In the genomic region with DNA sequence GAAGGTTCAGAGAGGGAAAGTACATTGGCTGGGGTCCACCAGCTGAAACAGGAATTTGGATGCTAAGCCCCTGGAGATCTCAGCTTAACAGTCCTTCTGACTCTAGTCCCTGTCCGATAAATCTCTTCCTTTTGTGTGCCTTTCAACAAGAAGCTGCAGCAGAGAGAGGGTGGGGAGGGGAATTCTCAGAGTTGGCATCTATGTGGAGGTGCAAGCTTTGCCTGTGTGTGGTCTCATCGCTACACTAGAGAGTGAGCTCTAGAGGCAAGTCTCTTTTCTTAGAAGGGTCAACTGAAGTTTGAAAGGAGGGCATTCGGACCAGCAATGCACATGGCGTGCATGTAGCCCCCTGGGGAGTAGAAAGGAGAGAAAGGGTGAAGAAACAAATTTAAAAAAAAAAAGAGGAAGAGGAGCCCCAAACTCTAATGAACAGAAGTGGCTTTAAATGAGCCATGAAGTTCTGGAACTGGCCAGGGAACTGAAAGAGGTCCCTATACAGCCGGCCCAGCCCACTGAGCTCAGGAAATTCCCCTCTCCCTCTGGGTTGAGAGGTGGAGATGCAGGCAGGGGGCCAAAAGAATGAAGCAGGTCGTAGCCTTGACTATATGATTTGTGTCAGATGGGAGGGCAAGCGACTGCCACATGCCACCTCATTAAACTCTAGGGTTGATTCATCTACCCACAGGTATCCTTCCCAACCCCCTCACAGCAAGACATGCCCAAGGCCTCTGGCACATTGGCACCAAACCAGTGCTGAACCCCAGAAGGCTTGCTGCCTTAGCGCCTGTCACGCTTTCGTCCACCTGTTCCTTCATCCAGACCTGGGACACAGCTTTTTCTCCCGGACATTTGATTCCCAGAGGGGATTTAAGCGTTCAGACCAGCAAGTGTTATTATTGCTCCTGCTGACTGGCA, we compare ENCODE assay signal across 9 mouse cellular contexts. TPM values are rescaled to one million over a fixed set of nuclear protein-coding genes. Genes with fewer than 3 reads are reported as not detected.
A peak's percentile ranks its signal among the peaks of the same experiment; 100 is the strongest.
DNase-seq lines count a peak whose midpoint lies in the region; ATAC-seq and TF ChIP-seq lines count a peak whose summit lies in the region.
"Had no signal": no experiment of that assay in that cellular context is flagged by ENCODE, and none has a peak within 500 bp of the region (broad histone marks: within the 10 kb centered on the region; RNA-seq: fewer than 3 reads in every experiment).

No protein-coding gene starts in this region.

- H3K36me3 ChIP-seq in lung, embryonic 16.5 days (ENCODE audit: control insufficient read depth, insufficient read depth, low read length), result no peaks in the 10 kb centered on the region
- no peaks in the 10 kb centered on the region for H3K36me3 ChIP-seq in lung, postnatal 0 days (ENCODE audit: insufficient read depth, low read length)
- no peaks in the 10 kb centered on the region for H3K36me3 ChIP-seq in embryonic facial prominence, embryonic 10.5 days (replicated peaks)
- no peaks in the 10 kb centered on the region for H3K36me3 ChIP-seq in limb, embryonic 13.5 days
- H3K36me3 ChIP-seq in stomach, embryonic 16.5 days (ENCODE audit: control insufficient read depth, insufficient read depth, low read length), result no peaks in the 10 kb centered on the region
- H3K36me3 ChIP-seq: liver, embryonic 15.5 days had no signal

- peak overlapping the region; percentile 30 for H3K4me2 ChIP-seq in lung, embryonic 16.5 days (ENCODE audit: low read depth, low read length)
- H3K4me2 ChIP-seq in lung, postnatal 0 days (replicated peaks; ENCODE audit: low read depth, low read length), result no peak overlapping the region
- H3K4me2 ChIP-seq in limb, embryonic 13.5 days (replicated peaks), result peak overlapping the region; percentile 72
- peak overlapping the region; percentile 53; the same call in 1 of the 2 replicates for H3K4me2 ChIP-seq in stomach, embryonic 16.5 days (ENCODE audit: low read depth, low read length)

- no peak for DNase-seq in lung, postnatal 0 days (ENCODE audit: low spot score)
- DNase-seq in embryonic facial prominence, embryonic 10.5 days (ENCODE audit: low spot score), result peak; percentile 11
- DNase-seq in spleen, postnatal 4 days (ENCODE audit: low spot score in 2 of 2), result no peak
- DNase-seq in kidney, postnatal 14 days, result no peak
- DNase-seq: gastrocnemius, postnatal 36 days had no signal

- ATAC-seq in lung, embryonic 16.5 days (ENCODE audit: low read depth), result no peak
- ATAC-seq in lung, postnatal 0 days, result no peak
- ATAC-seq in limb, embryonic 13.5 days (ENCODE audit: low FRiP score, low read depth), result no peak
- ATAC-seq in stomach, embryonic 16.5 days (ENCODE audit: insufficient read depth, low FRiP score), result no peak

- H3K4me3 ChIP-seq in lung, embryonic 16.5 days (ENCODE audit: low read length), result no peak overlapping the region
- no peak overlapping the region for H3K4me3 ChIP-seq in lung, postnatal 0 days (ENCODE audit: low read depth, low read length)
- peak overlapping the region; percentile 58 for H3K4me3 ChIP-seq in embryonic facial prominence, embryonic 10.5 days
- peak overlapping the region; percentile 38 for H3K4me3 ChIP-seq in limb, embryonic 13.5 days
- H3K4me3 ChIP-seq in stomach, embryonic 16.5 days (replicated peaks; ENCODE audit: low read length), result no peak overlapping the region
- H3K4me3 ChIP-seq: liver, embryonic 15.5 days had no signal

- H3K27me3 ChIP-seq in lung, embryonic 16.5 days (ENCODE audit: control insufficient read depth, insufficient read depth, low read depth, low read length), result peaks cover 30% of the 10 kb centered on the region
- peaks cover 24% of the 10 kb centered on the region for H3K27me3 ChIP-seq in lung, postnatal 0 days (replicated peaks; ENCODE audit: insufficient read depth, low read length)
- H3K27me3 ChIP-seq in embryonic facial prominence, embryonic 10.5 days (replicated peaks; ENCODE audit: low read depth, poor library complexity, severe bottlenecking), result peaks cover 73% of the 10 kb centered on the region
- peaks cover 73% of the 10 kb centered on the region for H3K27me3 ChIP-seq in limb, embryonic 13.5 days
- peaks cover 35% of the 10 kb centered on the region for H3K27me3 ChIP-seq in stomach, embryonic 16.5 days (ENCODE audit: control insufficient read depth, insufficient read depth, low read length)

- no peak for TF ChIP-seq EP300 in lung, postnatal 0 days (IDR thresholded peaks at IDR 0.05)

- peaks cover 8% of the 10 kb centered on the region for H3K4me1 ChIP-seq in lung, embryonic 16.5 days (replicated peaks; ENCODE audit: control insufficient read depth, insufficient read depth, low read length)
- no peaks in the 10 kb centered on the region for H3K4me1 ChIP-seq in lung, postnatal 0 days (ENCODE audit: insufficient read depth, low read depth, low read length)
- peaks cover 23% of the 10 kb centered on the region for H3K4me1 ChIP-seq in embryonic facial prominence, embryonic 10.5 days
- peaks cover 20% of the 10 kb centered on the region for H3K4me1 ChIP-seq in limb, embryonic 13.5 days
- H3K4me1 ChIP-seq in stomach, embryonic 16.5 days (ENCODE audit: control insufficient read depth, insufficient read depth, low read length), result peaks cover 10% of the 10 kb centered on the region
- H3K4me1 ChIP-seq: liver, embryonic 15.5 days had no signal

- H3K9me3 ChIP-seq in lung, embryonic 16.5 days (ENCODE audit: control insufficient read depth, low read length), result no peaks in the 10 kb centered on the region
- no peaks in the 10 kb centered on the region for H3K9me3 ChIP-seq in lung, postnatal 0 days (ENCODE audit: low read length)
- H3K9me3 ChIP-seq in embryonic facial prominence, embryonic 10.5 days, result no peaks in the 10 kb centered on the region
- H3K9me3 ChIP-seq in limb, embryonic 13.5 days, result no peaks in the 10 kb centered on the region
- H3K9me3 ChIP-seq in stomach, embryonic 16.5 days (replicated peaks; ENCODE audit: control insufficient read depth, low read length), result no peaks in the 10 kb centered on the region
- H3K9me3 ChIP-seq: liver, embryonic 15.5 days had no signal

- H3K9ac ChIP-seq in lung, embryonic 16.5 days (ENCODE audit: low read length), result no peak overlapping the region
- H3K9ac ChIP-seq in lung, postnatal 0 days (replicated peaks; ENCODE audit: low read depth), result no peak overlapping the region
- no peak overlapping the region for H3K9ac ChIP-seq in limb, embryonic 13.5 days
- no peak overlapping the region for H3K9ac ChIP-seq in stomach, embryonic 16.5 days (ENCODE audit: low read length)
- H3K9ac ChIP-seq: liver, embryonic 15.5 days had no signal

- WGBS in lung, embryonic 16.5 days, result 35% methylated on average over 12 of the region's 12 CpGs
- 32% methylated on average over 12 of the region's 12 CpGs for WGBS in lung, postnatal 0 days
- WGBS in embryonic facial prominence, embryonic 10.5 days, result 32% methylated on average over 12 of the region's 12 CpGs
- WGBS in limb, embryonic 13.5 days, result 27% methylated on average over 12 of the region's 12 CpGs
- 33% methylated on average over 12 of the region's 12 CpGs for WGBS in stomach, embryonic 16.5 days

- TF ChIP-seq CTCF in lung, postnatal 0 days (IDR thresholded peaks at IDR 0.05), result no peak

- no peak overlapping the region for H3K27ac ChIP-seq in lung, embryonic 16.5 days (ENCODE audit: low read length)
- H3K27ac ChIP-seq in lung, postnatal 0 days (ENCODE audit: low read length), result no peak overlapping the region
- H3K27ac ChIP-seq in embryonic facial prominence, embryonic 10.5 days (replicated peaks), result no peak overlapping the region
- H3K27ac ChIP-seq in limb, embryonic 13.5 days, result no peak overlapping the region
- no peak overlapping the region for H3K27ac ChIP-seq in stomach, embryonic 16.5 days (ENCODE audit: low read length)
- H3K27ac ChIP-seq: liver, embryonic 15.5 days had no signal

RNA-seq across cellular contexts. Expression of a gene that starts 10.0 kb away (rescaled TPM):
- polyA plus RNA-seq in lung, embryonic 16.5 days (2015; fragmentation: Nextera tagmentation; extraction: Ambion mirVana), result 0.47 and 0.58 TPM in 2 replicates
- polyA plus RNA-seq in lung, postnatal 0 days (2015; fragmentation: Nextera tagmentation; extraction: Ambion mirVana), result 0.15 and 0.21 TPM in 2 replicates
- 0.21 and 0.34 TPM in 2 replicates for polyA plus RNA-seq in embryonic facial prominence, embryonic 10.5 days (2016; fragmentation: Nextera tagmentation; extraction: Ambion mirVana)
- polyA plus RNA-seq in limb, embryonic 13.5 days (2015; fragmentation: Nextera tagmentation; extraction: Ambion mirVana), result 0.25 and 0.29 TPM in 2 replicates
- polyA plus RNA-seq in stomach, embryonic 16.5 days (2015; fragmentation: Nextera tagmentation; extraction: Ambion mirVana), result 0.85 and 0.97 TPM in 2 replicates

Comparison
In these comparisons a context has a peak if more than half of its experiments do, and no peak if none do; other contexts are left out.
1. H3K4me3 ChIP-seq: peak in embryonic facial prominence, embryonic 10.5 days (single experiment) and limb, embryonic 13.5 days (single experiment); none in lung, embryonic 16.5 days (single experiment), lung, postnatal 0 days (single experiment) and stomach, embryonic 16.5 days (single experiment).